Mouse (Mus musculus): ENCODE data around the gene Ehd4. TPM values are rescaled to one million over a fixed set of nuclear protein-coding genes. Genes with fewer than 3 reads are reported as not detected.

Ehd4 gene
- polyA plus RNA-seq, 1 experiment = 31.2 TPM

DNA sequence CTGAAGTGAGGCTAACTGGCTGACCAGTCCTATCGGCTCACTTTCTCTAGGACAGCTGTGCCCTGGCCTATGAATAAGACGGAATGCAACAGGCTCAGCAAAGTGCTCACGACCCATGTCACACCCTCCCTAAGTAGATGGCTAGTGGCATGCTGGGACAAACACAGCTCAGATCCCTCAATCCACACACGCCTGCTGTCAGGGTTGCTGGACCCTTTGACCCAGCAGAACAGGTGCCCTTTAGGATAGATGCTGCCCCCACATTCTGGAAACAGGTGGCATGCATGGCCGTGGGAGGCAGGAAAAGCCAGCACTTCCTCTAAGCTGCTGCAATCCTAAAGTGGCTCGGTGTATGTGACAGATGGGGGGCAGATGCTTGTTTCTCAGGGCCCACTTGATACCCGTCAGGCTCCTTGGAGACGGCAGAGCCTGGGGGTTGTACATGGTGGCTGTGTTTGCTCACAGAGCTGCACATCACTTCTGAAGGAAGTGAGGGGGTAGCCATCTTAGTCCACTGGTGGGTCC, 84.9 kb downstream of the Ehd4 start:
- DNase-seq (ENCODE audit: low read depth) = no peak

DNA sequence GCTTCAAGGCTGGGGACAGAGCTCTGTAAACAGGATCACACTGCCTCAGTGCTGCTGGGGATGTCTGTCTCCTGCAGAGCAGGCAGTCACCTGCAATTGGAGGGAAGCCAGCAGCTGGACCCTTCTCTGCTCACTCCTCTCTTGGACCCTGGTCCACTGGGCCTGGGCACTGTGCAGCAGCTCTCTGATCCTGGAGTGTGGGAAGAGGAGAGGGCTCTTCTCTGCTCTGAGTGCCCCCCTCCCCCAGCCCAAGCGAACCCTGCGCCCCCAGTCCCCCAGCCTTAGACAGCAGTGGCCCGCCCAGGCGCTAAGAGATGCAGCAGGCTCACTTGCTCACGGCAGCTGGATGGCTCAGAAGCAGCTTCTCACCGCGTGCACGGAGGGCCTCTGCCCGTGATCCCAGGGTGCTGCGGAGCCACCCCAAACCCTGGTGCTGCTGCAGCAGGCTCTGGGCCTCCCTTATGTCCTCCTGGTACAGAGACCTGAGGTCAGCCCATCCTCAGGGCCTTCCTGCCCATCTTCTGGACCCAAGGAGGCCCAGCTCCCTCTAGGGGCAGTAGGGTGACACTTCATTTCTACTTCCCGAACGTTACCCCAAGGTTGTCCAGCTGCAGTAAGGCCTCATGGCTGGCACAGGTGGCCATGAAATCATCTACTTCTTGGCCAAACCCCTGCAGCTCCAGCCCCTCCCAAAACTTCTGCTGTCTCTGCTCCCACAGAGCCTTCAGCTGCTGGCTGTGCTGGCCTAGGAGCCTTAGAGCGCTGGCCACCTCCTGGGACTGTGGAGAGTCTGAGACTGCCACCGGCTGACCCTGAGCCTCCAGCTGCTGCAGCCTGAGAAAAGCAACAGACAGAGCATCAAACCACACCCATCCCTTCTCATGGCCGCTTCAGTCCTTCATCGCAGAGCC, 85.6 kb downstream of the Ehd4 start:
- DNase-seq (ENCODE audit: low read depth) = no peak

DNA sequence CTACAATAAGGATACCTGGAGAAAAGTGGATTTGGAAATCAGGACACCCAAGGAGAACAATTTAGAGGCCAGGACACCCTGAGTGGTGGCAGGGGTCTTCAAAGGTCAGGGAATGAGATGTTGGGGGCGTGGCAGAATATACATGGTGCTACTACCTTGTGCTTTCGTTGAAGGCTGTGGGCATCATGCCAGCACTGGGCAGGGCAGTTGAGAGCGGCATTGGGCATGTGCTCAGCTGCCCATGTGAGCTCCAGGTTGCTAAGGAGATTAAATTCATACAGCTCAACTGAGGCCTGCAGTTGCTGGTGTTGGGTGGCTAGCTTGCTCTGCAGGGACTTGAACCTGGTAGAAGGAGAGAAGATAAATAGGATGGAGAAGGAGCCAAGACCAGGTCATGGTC, 88.2 kb downstream of the Ehd4 start:
- no peak for DNase-seq (ENCODE audit: low read depth)

DNA sequence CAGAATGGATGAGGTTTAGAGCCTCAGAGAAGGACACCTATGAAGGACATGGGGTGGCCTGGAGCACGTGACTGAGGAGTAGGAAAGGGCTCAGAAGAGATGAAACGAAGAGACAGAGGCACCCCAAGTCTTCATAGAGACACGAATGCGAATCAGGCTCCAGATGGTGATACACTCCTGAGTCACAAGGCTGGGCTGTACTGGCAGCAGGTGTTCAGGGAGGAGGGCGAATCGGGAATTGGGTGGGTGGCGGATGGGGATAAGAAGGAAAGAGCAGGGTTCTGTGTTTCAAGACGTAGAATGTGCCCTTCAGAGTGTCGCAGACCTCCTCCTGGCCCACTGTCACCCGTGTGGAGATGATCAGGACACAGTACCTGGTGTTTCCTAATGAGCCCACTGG, 89.2 kb downstream of the Ehd4 start:
- no peak for DNase-seq (ENCODE audit: low read depth)

DNA sequence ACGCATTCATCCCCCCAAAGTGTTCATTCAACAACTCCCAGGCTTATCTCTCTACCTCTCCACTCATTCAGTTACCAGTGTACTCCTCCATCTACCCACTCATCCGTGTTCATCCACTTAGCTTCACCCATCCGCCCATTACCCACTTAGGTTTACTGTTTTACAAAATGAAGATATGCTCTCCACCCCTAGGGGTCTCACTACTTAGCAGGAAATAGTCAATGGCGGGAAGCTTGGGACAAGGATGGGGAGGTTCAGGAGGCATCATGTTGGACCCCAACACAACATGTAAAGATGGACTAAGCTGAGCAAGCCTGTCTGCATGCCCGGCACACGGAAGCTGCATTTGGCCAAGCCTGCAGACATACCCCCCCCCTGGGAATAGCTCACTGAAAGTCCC, 89.8 kb downstream of the Ehd4 start:
- DNase-seq (ENCODE audit: low read depth) = no peak

DNA sequence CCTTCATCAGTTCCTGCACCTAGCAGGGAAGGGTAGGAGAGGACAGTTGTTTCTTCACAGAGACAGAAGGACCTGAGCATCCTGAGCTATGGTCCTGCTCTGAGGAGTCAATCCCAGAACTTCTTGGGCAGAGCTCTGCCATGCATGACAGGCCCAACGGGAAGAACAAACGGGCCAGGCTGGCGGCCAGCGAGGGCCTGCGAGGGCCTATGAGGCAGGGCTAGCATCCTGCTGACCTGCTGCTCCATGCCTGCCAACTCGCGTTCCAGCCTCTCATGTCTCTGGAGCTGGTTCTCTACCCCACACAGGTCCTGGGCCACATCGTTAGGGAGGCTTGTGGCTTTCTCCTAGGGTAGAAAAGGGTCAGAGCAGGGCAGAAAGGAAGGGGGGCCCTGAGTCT, 92.2 kb downstream of the Ehd4 start:
- DNase-seq (ENCODE audit: low read depth) = no peak

DNA sequence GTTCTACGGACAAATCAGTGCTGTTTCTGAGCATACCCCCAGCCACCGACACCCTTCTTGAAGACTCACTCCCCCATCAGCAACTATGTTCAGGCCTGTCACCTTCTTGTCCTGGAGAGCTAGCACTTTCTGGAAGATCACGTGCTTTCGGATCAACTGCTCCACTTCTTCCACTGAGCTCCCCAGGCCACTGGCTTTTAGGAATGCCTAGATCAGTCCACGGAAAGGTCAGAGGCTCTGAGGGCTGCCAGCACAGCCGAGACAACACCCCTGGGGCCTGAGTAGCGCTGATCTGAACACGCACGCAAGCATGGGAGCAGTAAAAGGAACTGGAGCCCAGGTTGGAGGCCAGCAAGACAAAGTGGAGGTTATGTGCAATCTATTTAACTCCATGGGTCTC, 93.8 kb downstream of the Ehd4 start:
- no peak for DNase-seq (ENCODE audit: low read depth)

DNA sequence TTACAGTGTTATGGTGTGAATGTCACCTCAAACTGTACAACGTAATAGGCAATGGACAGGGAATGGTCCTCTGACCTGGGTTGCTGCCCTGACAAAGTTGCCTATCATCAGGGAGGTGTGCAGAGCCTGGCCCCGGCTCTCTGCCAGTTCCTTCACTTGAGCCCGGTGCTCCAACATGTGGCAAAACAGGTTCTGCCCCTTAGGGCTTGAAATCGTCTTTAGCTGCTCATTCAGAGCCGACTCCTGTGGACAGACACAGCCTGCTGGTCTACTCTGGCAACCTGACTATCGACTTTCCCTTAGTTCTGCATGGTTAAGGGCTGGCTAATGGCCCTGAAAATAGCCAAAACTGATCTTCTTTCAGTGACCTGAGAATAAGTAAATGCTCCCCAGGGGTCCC, 94.2 kb downstream of the Ehd4 start:
- peak; percentile 91 for DNase-seq (ENCODE audit: low read depth)

DNA sequence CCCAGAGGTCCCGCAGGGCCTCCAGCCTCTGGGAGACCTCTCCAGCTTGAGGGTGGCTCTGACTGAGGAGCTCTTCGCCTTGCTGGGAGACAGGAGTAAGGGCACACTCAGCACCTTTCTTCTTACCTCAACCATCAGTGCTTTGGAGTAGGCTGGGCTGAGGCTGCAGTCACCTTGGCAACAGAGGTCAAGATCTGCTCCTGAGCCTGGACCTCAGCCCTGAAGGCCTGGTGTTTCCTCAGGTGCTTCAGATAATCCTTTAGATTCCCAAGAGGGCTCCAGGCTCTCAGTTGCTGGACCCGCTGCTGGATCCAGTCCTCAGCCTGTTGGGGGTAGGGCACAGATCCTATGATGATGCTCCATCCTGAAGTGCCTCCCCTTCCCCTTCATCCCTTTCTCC, 94.9 kb downstream of the Ehd4 start:
- DNase-seq (ENCODE audit: low read depth) = no peak

DNA sequence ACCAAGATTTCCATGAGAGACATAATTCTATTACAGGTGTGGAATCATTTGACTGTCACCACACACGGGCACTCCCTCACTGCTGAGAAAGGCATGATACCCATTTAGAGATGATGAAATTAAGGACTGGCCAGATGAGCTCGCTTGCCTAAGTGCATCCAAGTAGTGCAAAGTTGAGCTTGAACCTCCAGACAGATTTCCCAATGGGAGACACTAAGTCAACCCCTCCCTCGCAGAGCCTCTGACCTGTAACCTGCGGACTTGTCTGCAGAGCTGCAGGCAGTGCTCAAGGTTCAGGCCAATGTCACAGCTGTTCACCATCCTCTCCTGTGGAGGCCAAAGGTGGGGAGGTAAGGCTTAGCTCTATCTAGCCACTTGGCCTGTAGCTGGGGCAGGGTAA, 95.6 kb downstream of the Ehd4 start:
- DNase-seq (ENCODE audit: low read depth) = peak; percentile 79

DNA sequence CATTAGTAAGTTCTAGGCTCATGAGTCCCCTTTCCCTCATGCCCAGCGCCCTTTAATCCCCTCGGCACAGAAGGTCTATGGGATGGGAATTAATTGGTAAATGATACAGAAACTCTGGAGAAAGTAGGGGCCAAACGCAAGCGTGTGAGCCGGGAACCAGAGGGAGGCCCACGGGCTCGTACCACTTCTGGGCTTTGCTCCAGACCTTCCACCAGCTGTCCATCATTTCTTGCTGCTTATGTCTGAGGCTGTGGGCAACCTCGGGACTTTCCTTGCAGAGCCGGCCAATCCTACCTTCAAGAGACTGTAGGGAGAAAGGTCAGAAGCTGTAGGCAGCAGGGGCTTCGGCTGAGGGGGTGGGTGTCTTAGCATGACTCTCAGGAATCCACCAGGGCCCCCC, 98.5 kb downstream of the Ehd4 start:
- DNase-seq (ENCODE audit: low read depth) = no peak

DNA sequence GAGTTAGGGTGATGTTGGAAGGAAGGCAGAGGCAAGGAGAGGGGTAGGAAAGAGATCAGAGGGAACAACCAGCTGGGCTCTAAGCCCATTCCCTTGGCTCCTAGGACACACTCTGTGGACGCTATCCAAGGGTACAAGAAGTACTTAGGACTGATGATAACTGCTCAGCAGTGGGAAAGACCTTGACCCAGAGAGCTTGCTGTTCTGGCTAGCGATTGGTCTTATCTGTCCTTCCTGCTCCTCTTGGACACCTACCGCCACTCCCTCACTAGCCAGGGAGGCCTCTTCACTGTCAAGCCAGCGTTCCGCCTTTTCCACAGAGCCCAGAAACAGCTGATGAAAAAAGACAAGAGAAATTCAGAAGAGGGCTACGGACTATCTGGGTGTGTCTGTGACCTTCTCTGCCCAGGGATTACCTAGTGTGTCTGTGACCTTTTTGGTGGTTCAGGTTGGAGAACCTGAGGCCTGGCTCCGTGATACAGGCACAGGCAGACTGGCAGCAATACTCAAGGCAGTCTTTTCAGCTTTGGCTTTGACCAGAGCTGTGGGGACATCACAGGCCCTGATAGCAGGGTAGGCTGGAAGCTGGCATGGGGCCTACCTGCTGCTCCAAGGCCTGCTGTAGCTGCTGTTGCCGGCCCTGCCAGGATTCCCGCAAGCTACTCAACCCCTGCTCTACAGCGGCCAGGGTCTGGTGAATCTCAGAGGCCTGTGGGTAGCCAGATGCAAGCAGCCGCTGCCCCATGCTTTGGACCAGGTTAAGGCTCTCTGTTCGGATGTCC, 99.4 kb downstream of the Ehd4 start:
- no peak for DNase-seq (ENCODE audit: low read depth)

DNA sequence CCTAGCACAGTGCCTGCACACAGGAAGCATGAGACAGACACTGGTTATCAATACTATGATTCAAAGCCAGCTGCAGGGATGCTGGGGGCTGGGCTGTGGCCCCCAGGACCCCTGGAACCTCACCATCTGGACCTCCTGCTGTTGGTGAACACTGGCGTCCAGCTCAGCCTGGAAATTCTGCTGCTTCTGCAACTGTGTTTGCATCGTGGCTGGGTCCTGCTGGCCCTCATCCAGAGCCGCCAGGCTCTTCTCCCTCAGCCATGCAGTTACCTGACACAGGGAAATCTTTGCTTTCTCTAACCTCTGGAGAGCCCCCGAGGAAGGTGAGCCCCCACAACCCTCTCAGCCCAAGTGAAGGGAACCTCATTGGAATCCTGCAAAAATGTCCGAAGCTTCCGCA, 103.0 kb downstream of the Ehd4 start:
- no peak for DNase-seq (ENCODE audit: low read depth)

DNA sequence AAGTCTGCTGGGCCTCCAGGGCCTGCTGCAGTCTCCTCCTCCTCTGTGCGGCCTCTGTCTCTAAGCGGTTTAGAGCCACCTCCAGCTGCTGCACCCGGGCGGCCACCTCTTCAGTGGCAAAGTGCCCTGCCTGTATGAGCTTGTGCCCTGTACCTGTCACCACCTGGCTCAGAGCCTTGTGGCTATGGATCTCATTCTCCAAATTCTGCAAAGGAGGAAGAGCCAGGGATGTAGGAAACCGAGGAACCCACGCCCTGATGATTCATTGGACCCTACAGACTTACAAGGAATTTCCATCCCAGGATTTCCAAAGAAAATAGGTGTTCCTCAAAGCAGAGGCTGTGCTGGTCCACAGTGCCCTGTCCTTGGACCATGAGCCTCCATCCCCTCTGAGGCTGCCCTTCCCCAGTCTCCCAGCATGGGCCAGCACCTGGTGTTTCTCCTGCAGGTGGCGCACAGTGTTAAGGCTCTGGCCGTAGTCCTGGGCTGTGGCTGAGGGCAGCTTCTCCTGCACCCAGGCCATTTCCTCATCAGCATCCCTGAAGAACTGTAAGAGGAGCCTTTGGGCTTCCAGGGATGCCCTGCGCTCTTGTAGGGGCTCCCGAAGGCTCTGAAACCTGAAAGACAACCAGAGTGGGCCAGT, 104.7 kb downstream of the Ehd4 start:
- DNase-seq (ENCODE audit: low read depth) = no peak

DNA sequence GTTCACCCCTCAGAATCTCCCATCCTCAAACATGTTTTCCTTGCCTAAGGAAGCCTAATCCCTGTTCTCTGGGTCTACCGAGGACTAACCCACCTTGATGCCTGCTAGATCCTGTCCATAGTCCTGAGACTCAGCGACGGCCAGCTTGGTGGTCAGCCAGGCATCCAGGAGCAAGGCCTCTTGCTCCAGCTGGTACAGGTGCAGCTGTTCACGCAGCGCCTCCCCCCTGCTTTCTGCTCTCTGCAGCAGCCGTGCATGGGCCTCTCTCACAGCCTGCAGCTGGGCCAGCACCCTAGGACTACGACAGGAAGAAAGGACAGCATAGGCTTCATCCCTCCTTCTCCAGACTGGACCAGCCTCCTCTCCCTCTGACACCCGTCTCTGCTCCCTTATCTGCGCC, 106.2 kb downstream of the Ehd4 start:
- DNase-seq (ENCODE audit: low read depth) = no peak

DNA sequence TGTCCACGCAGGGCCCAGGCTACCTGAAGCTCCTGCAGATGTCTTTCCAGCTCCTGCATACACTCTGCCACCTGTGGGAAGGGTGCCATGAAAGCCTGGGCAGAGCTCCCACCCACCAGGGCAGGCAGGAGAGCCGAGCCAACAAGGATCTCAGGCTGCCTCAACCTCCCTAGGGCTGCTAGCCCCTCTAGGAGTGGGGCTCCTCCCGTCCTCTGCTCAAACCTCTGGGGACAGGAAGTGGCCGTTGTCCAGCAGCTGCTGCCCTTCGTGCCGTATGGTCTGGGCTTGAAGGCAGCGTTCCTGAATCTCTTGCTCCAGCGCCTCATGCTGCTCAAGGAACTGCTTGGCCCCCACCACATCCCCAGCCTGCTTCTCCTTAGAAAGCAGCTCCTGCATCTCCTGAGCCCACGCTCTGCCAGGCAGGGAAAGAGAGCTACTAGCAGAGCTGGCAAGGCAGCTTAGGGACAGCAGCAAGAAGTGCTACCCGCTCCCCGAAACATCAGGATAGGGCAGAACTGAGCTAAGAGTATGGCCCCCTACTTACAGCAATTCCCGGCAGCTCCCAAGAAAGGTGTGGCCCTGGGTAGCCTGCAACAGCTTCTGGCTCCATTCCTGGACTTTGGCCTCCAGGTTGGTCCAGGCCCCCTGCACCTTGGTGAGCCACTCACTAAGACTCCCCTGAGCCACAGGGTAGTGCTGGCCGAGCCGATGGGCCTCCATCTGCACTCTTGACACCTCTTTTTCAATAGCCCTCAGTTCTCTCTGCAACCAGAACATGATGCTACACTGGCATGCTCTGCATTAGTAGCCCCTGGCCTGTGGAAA, 107.7 kb downstream of the Ehd4 start:
- no peak for DNase-seq (ENCODE audit: low read depth)

DNA sequence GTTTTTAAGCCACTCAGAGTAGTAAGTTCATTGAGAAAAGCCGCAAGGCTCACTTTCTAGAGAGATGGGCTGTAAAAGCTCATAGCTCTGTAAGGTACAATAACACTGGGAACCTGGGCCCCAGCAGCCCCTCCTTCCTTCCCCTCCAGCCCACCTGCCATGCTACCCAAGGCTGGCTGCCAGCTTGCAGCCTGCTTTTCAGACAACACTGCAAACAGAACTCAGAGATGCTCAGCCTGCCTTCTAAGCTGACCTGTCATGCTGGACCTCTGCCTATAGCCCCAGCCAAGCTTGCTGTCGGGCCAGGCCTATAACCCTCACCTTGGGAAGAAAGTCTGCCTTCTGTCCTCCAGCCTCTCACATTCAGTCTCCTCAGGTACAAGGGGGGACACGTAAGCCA, 109.7 kb downstream of the Ehd4 start:
- no peak for DNase-seq (ENCODE audit: low read depth)

DNA sequence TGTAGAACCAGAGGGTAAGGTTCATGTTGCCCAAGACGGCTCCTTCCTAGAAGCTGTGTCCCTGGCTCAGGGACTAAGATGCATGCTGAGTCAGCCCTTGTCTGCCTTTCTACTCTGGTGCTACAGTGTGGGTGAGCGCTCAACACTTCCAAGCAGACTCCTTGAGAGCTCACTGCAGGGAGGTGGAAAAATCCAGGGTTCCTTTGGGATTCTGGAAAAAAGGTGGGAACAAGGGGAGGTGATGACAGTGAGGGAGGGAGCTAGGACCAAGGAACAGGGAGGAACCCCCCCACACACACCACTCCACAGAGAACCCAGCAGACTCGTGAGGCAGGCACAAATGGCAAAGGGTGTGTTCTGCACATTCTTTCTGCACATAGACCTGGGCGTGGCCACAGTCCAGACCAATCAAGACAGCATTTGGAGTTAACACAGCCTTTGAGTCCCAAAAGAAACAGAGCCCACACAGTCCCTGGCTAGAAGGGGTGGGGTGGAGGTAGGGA, 110.3 kb downstream of the Ehd4 start:
- DNase-seq (ENCODE audit: low read depth) = no peak

DNA sequence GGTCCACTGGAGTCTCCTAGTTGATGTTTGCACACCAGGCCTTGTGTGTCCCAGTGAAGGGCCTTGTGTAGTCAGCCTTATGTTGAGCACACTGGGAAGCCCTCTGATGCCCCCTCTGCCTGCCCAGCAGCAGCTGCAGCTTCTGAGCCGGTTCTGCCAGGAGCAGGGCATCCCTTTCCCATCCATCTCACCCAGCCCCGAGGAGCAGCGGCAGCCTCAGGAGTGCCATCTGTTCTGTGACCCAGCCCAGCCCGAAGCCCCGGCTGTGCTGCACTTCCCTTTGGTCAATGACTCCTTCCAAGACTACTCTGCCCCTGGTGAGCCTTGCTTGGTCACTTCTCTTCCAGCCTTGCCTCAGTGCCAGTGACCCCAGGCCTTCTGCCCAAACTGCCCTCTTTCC, 113.4 kb downstream of the Ehd4 start:
- no peak for DNase-seq (ENCODE audit: low read depth)

Data from gonadal fat pad, adult 2 months (tissue).